Mouse (Mus musculus) right cerebral cortex, postnatal 36 days (tissue): ENCODE data around the gene Cct2.

ENCODE experiments used
- DNase-seq, 2 experiments: peaks; one replicate each; pipeline ENCODE4 v3.0.0; 2022; ENCODE audit warnings: low spot score in 2 of 2, mixed read lengths in 1 of 2

Gene Cct2

GRCm38 (mm10) chr10:117063254-117064021, at the start of gene Cct2:
TSS of gene Cct2 (minus strand) at chr10:117063814.
- peak; percentile 81 to 86 for DNase-seq

DNA sequence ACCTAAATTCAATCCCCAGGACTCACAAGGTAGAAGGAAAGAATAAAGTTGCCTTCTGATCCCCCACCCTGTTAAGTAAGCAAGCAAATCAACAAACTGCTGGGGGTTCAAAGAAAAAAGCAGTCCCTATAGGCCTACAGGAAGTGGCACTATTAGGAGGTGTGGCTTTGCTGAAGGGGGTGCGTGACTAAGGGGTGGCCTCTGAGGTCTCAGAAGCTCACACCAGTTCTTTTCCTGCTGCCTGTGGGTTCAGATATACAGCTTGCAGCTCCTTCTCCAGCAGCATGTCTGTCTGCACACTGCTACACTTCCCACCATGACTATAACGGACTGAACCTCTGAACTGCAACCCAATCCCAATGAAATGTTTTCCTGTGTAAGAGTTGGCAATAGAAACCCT, 48.9 kb upstream of the Cct2 start:
- DNase-seq, result no peak

- DNase-seq, result no peak
Observed at GRCm38 (mm10) chr10:117111455-117111854, 47.8 kb upstream of the Cct2 start.

DNA sequence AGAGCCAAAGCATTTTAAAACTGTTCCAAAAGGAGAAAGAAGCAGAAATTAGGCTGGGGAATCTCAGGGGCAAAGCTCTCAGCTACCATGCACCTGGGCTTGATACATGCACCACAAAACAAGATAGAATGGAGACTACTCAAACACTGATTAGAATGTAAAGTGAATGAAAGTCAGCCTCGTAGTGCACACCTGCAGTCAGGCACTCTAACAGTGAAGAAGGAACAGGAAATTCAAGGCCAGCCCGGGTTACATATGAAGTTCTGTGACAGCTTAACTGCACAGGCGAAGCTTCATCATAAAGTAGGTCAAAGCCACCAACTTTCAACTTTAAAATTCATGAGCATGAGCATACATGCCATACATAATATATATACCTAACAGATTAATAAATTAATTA, 46.7 kb upstream of the Cct2 start:
- DNase-seq, result no peak

- DNase-seq, result no peak
Observed at GRCm38 (mm10) chr10:117106686-117107085, 43.1 kb upstream of the Cct2 start.

DNA sequence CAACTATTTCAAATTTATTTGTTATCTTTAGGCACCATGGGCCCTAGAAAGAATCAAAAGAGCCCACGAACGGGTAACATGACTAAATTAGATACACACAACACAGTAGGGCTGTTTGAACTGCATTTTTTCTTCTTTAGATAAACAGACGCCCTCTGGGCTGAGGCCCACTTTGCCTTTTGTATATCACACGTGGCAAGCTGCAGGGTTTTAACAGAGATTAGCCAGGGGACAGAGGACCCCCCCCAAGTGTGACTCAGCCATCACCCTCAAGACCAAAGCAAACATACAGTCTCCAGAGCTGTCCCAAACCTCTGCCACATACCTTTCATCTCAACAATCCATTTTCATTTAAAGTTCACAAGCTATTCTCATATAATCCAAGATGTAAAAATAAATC, 42.6 kb upstream of the Cct2 start:
- DNase-seq, result no peak

- no peak for DNase-seq
Observed at GRCm38 (mm10) chr10:117105015-117105414, 41.4 kb upstream of the Cct2 start.

DNA sequence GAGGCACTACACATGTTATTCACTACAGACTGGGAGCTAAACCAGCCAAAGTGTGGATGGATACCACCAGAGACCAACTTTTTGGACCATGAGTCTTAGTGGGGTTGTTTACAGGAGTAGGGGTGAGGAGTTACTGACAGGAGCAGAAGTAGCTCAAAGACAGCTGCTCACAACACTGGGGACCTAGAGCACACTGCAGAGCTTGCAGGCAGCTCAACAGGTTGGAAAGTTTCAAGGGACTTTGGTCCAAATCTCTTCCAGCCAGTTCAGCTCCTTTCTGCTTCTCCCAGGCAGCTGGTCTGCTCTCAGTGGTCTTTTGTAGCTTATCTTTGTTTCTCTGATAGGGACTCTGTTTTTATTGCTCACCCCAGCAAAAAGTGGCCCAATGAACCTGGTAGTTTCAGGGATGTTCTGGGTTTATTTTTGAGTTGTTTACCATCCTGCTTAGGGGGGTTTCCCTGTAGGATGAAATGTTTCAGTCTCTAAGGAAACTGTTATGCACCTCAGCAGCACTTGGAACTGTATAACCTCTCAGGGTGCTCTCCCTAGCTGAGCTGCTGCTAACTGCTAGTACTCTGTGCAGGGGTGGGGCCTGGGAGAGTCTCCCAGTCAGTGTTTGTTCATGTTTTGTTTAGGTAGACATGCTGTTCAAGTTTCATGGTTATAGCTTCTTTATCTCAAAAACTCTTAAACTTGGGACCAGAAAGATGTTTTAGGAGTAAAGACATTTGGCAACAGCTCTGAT, 40.4 kb upstream of the Cct2 start:
- no peak for DNase-seq

GRCm38 (mm10) chr10:117100175-117100574, 36.6 kb upstream of the Cct2 start:
- DNase-seq, result no peak

DNA sequence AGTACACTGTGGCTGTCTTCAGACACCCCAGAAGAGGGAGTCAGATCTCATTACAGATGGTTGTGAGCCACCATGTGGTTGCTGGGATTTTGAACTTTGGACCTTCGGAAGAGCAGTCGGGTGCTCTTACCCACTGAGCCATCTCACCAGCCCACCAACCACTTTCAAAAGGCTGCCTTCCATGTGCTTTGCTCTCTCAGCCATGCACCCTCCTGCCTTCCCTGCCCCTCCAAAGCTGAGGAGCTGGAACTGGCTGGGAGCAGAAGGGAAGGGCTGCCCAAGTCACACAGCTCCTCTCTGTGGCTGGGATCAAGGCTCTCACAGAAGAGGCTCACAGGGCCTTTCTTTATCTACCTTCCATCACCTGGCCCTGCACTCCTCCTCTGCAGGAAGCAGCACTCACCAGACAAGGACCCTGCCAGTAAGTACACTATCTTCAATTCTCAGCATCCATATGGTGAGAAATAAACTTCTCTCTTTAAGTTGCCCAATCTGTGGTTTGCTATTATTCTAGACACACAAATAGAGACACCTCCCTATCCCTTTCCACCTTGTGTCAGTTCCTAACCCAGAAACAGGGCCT, 33.6 kb upstream of the Cct2 start:
- DNase-seq, result no peak

DNA sequence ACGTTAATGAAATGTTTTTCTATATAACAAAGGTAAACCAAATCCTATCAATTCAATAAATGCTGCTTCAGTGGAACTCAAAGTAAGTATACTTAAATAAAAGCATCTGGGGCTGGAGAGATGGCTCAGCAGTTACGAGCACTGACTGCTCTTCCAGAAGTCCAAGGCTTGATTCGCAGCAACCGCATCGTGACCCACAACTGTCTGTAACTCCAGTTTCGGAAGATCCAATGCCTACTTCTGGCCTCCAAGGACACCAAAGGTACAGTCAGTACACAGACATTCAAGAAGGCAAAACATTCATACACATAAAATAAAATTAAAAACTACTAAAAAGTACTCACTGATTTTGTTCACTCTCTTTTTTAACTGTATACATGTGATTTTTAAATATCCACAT, 32.5 kb upstream of the Cct2 start:
- no peak for DNase-seq

DNA sequence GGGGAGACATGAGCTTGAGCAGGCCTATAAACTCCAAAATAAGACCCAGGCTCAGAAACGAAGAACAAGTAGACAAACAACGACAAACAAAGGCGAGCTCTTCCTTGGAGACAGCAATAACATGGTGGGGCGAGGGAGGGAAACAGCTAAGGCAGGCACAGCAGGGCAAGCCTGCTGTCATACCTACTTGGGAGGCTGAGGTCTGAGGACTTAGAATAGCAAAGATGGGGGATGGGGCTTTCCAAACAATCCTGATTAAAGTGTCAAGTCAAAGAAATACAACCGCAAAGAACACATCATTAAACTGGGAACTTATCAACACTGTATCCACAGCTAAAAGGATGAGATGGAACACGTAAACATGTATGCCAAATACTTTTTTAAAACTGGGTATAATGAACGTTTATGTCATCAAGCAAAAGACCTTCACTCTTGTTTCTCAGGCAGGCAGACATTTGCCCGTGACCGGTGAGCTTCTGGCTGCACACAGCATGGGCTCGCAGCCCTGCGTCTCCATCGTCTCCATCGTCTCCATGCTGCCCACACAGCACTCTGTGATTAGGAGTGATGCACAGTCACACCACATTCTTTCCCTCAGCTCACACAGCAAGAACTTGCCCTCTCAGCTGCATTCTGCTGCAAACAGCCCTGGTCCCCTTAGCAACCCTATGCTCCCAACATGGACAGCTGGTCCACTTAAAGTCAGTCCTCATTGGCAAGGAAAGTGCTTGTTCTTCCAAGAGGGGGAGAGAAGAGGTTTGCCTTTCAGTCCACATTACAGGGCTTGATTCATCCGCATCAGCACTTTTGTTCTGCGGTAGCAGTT, 31.1 kb upstream of the Cct2 start:
- DNase-seq, result peak in 1 of 2 experiments; percentile 18

DNA sequence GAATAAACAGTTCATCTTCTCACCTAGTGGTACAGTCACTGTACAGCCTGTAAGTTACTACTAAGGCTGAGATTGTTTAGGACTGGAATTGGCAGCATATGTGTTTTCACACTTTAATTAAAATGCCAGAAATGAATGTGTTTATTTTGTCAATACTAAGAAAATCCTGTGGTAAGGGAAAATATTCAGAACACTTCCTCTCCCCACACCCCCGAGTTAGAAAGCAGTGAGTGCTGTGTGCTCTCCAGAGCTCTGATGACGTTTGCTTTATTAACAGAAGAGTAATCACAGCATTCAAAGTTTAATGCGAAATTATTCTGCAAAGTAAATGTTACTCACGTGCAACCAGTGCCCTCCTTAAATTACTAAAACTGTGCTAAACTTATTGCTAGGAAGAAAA, 26.0 kb upstream of the Cct2 start:
- no peak for DNase-seq

DNA sequence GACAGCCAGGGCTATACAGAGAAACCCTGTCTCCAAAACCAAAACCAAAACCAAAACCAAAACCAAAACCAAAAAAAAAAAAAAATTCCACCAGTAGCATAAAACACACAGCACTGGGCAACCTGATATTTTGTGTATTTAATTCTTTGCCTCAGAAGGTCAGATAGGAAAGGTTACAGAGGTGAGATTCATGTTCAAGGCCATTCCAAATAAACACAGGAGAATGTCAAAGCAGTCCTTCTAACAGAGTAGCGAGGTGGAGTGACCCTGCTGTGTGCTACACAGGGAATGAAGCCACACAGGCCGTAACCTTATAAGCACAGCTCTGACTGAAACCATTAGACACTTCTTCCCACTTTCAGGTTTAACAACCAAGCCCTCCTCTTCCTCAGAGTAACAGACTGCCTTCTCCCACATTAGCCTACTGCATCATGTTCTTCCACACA, 18.3 kb upstream of the Cct2 start:
- no peak for DNase-seq

DNA sequence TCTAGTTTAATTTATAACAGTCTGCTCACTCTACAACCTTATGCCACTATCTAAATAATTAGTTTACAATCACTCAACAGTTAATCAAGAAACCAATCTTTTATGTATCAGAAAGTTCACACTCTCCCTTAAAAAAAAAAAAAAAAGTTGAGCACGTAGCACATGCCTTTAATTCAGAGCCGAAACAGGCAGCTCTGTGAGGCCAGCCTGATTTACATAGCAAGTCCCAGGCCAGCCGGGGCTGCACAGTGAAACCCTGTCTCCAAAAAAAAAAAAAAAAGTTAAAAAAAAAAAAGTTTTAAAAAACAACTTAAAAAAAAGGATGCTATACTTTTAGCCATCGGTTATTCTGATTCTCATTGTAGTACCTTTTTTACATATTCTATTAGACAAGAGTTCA, 17.7 kb upstream of the Cct2 start:
- DNase-seq, result no peak

DNA sequence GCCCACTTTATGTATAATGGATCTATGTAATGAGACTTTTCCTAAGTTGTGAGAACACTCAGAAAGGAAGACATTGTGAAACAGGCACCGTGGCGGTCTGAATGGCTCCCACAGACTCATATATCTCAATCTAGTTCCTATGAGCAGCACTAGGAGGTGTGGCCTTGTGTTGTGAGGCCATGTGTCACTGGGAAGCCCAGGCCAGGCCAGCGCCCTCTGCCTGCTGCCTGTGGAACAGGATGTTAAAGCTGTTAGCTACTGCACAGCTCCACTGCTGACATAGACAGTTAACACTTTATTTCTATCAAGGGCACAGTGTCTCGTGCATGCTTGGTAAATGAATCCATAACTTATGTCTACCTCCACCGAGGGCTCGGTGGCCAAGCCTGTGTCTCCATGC, 14.7 kb upstream of the Cct2 start:
- DNase-seq, result no peak

DNA sequence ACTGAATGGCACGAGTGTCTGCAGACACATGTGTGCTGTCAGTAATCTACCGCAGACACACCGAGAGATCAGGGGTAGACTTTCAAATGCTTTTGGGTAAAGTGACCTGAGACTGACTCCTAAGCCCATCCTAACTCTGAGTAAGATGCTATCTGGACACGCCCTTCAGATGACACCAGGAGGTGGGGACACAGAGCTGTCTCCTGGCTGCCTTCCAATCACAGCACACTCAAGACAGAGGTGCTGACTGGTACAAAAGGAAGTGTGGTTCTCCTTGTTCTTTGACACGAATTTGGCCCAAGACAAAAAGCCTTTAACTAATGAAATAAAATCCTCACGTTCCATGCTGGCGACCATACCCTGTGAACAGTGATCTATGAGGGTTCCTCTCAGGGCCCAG, 9.6 kb upstream of the Cct2 start:
- DNase-seq, result no peak

- no peak for DNase-seq
Observed at GRCm38 (mm10) chr10:117072191-117072888, 8.7 kb upstream of the Cct2 start.

DNA sequence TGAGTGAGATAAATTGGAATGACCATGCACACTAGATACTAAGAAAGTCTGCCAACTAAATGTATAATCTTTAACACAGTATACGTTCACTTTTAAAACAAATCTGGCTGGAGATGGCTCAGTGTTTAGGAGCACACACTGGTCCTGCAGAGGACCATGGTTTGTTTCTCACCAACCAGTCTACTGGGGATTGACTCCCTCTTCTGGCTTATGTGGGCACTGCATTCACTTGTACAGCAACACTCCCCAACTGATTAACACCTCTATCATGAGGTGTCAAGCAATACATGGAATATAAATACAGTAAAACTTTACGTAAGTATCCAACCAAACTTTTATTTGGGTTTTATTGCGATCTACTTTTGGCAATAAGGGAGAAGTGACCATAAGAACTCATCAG, 5.5 kb upstream of the Cct2 start:
- no peak for DNase-seq

DNA sequence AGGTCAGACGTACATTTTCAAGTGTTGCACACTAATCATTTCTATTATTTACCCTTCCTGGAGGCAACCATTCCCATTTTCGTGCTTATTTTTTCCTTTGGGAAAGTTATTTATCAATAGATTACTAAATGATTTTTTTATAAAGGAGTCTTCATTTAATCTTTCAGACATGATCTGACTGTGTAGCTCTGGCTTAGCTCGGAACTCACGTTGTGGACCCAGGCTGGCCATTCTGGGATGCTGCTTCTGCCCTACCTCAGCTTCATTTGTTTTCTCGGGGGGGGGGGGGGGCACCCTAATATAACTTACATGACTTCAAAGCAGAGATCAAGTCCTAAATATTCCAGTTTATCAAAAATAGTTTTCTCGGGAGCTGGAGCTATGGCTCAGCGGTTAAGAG, 462 bp upstream of the Cct2 start:
- DNase-seq, result no peak

- no peak for DNase-seq
Observed at GRCm38 (mm10) chr10:117062894-117063253, 740 bp downstream of the Cct2 start.

- no peak for DNase-seq
Observed at GRCm38 (mm10) chr10:117055668-117056067, 7.9 kb downstream of the Cct2 start.
